Mouse (Mus musculus) embryonic fibroblast, embryonic 13.5 days (primary cell): ENCODE measurements at regions not wholly inside any gene's neighbourhood (a gene's known extent, or its start where the extent isn't known, plus 50 kb on each side); places are given as distances from the start of the nearest gene placed in this dataset.

ENCODE experiments used
- CTCF ChIP-seq: IDR thresholded peaks from 2 replicates; pipeline ENCODE4 v1.5.1; 2011; ENCODE audit warnings: mild to moderate bottlenecking, control low read depth, low read length, moderate library complexity, borderline replicate concordance; ENCODE audit not compliant: insufficient read depth
- POLR2A ChIP-seq: IDR thresholded peaks from 2 replicates; pipeline ENCODE4 v1.6.1; 2011; ENCODE audit warnings: low read depth, mild to moderate bottlenecking, control low read depth, low read length, moderate library complexity

DNA sequence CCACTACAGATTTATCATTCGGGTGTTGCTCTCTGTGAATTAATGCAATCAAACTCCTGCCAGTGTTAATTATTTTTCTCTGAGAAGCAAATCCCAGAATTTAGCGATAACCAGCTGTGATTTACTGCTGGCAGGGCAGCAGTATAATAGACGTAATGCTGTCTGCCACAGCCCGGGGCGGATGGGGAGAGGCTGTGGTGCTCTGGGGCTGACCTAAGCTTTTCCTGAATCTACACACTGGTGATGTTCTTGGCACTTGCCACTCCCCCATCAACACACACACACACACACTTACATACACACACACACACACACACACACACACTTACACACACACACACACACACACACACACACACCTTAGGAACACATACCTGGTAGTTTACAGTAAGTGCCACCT is 101.4 kb upstream of the Dynlrb2 start:
- TF ChIP-seq CTCF, result no peak
- no peak for TF ChIP-seq POLR2A
